Mouse (Mus musculus): ENCODE results near the gene Qrfp.

DNA sequence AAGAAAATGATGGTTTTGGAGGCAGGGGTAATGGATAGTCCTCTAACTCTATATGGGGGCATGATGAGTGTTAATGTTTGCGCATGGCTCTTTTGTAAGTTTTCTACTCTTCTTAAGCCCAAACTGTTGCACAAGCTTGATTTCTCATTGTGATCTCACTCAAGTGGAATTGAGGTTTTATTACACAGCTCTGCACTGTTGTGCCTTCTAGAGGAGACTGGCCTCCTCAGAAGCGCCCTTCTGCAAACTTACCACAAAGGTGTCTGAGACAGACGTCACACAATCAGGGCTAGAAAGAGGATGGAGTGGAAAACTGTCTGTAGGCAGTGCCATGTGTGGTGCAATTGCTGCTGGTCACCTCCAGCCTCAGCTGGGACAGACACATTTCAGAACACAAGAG is 33.9 kb downstream of the Qrfp start:
- TF ChIP-seq CTCF (conservative IDR thresholded peaks at IDR 0.05; ENCODE audit: insufficient read depth, insufficient read length, low read depth, low read length) (no peak), POLR2A (IDR thresholded peaks at IDR 0.05; ENCODE audit: low read depth, low read length) (no peak)
